Mouse (Mus musculus) bone marrow, adult 2 months (tissue): ENCODE data around the gene Teddm1a. TPM values are rescaled to one million over a fixed set of nuclear protein-coding genes. Genes with fewer than 3 reads are reported as not detected.

Source experiments
- H3K27ac ChIP-seq: fragments of 200-500 bp; 2 replicates; pipeline ENCODE4 v1.5.1; 2012; ENCODE audit warnings: low read depth, mild to moderate bottlenecking, control low read depth, inconsistent platforms, low read length; ENCODE audit not compliant: control insufficient read depth, poor library complexity, insufficient read depth
- H3K4me1 ChIP-seq: fragments of 200-500 bp; 2 replicates; pipeline ENCODE4 v1.6.1; 2011; ENCODE audit warnings: low read length; ENCODE audit not compliant: control insufficient read depth, insufficient read depth
- H3K4me3 ChIP-seq: fragments of 200-500 bp; replicated peaks from 2 replicates; pipeline ENCODE3; 2011; ENCODE audit warnings: mild to moderate bottlenecking, low read depth, low read length, control low read depth; ENCODE audit not compliant: control insufficient read depth
- CTCF ChIP-seq: fragments of 200-500 bp; IDR thresholded peaks from 2 replicates; pipeline ENCODE4 v1.5.1; 2011; ENCODE audit warnings: low read length, control low read depth; ENCODE audit not compliant: control insufficient read depth, insufficient read depth
- POLR2A ChIP-seq: fragments of 200-500 bp; IDR thresholded peaks from 2 replicates; pipeline ENCODE4 v1.6.1; 2011; ENCODE audit warnings: low read depth, mild to moderate bottlenecking, control low read depth, low read length, borderline replicate concordance; ENCODE audit not compliant: control insufficient read depth
- WGBS: fragments of 180-500 bp; shearing (Covaris S2); methylation state at CpG from one replicate; pipeline ENCODE4 v1.1.7; 2018; 5-methylcytosine and 5-hydroxymethylcytosine counted together
- polyA plus RNA-seq: library from polyadenylated mRNA; stranded (reverse); fragments of >200 nt; gene quantifications from 2 replicates; pipeline ENCODE4 v1.2.4, GENCODE M21; 2011; ENCODE audit warnings: low replicate concordance; ENCODE audit not compliant: missing spikeins, insufficient read depth, insufficient read length

The Teddm1a gene
- polyA plus RNA-seq, 1 experiment = not detected

GRCm38 (mm10) chr1:153900381-153900780 is 8.8 kb downstream of the Teddm1a start:
- under 1% methylated on average over 36 of the region's 36 CpGs for WGBS
- TF ChIP-seq CTCF (no peak), POLR2A (no peak)
- H3K4me3 ChIP-seq = peak overlapping the region; percentile 97
- peak overlapping the region; percentile 97 for H3K27ac ChIP-seq
- H3K4me1 ChIP-seq = no peaks in the 10 kb centered on the region

GRCm38 (mm10) chr1:153900860-153901730 is 9.6 kb downstream of the Teddm1a start:
- WGBS = 2% methylated on average over 25 of the region's 25 CpGs
- TF ChIP-seq POLR2A (no peak), CTCF (no peak)
- H3K27ac ChIP-seq = peak overlapping the region; percentile 97
- H3K4me3 ChIP-seq = peak overlapping the region; percentile 97
- H3K4me1 ChIP-seq = no peaks in the 10 kb centered on the region

DNA sequence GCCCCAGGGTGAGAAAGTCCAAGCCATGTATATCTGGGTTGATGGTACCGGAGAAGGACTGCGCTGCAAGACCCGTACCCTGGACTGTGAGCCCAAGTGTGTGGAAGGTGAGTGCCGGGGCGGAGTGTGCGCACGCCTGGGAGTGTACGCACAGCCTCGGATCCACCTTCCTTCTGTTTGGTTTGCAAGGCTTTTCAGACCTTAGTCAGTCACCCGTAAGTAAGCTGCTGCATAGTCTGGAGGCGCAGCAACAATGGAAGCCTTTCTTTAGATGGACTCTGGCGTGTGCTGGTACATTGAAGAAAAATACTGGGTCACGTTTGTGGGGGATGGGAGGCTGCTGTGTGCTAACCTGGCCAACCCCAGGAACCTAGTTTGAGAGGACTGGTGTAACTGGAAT is 11.5 kb downstream of the Teddm1a start:
- Histone ChIP-seq H3K4me3 (no peak overlapping the region), H3K4me1 (no peaks in the 10 kb centered on the region), H3K27ac (no peak overlapping the region)
- TF ChIP-seq POLR2A (no peak), CTCF (no peak)
- WGBS = 94% methylated on average over 13 of the region's 13 CpGs

- TF ChIP-seq POLR2A (no peak), CTCF (no peak)
- no peak overlapping the region for H3K27ac ChIP-seq
- no peaks in the 10 kb centered on the region for H3K4me1 ChIP-seq
- H3K4me3 ChIP-seq = no peak overlapping the region
- 94% methylated on average over 14 of the region's 14 CpGs for WGBS
Measured at GRCm38 (mm10) chr1:153904236-153904635, 12.7 kb downstream of the Teddm1a start.

DNA sequence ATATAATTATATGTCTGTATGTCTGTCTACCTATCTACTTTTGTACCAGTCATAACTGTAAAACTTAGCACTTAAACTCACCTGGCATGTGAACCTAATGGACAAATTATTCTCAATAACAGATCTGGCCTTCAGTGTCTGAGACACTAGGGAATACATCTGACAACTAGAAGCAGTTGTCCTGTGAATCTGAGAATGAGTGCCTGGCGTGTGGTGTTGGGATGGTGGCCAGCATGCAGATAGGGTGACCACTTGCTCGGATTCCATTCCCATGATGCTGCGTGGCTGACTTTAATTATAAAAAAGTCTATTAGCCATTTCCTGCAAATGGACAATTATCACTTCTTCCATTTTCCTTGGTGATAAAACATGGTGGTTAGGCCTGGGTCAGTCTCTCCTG is 14.3 kb downstream of the Teddm1a start:
- Histone ChIP-seq H3K27ac (no peak overlapping the region), H3K4me1 (peaks cover 2% of the 10 kb centered on the region; the same call in 1 of the 2 replicates), H3K4me3 (no peak overlapping the region)
- TF ChIP-seq CTCF = no peak
- no peak for TF ChIP-seq POLR2A
- WGBS = 94% methylated on average over 3 of the region's 3 CpGs

GRCm38 (mm10) chr1:153908208-153908607 is 16.7 kb downstream of the Teddm1a start:
- Histone ChIP-seq H3K4me1 (peaks cover 2% of the 10 kb centered on the region; the same call in 1 of the 2 replicates), H3K27ac (no peak overlapping the region), H3K4me3 (no peak overlapping the region)
- WGBS = 48% methylated on average over 6 of the region's 6 CpGs
- TF ChIP-seq POLR2A (no peak), CTCF (no peak)

- no peak overlapping the region for H3K27ac ChIP-seq
- 70% methylated on average over 4 of the region's 4 CpGs for WGBS
- no peak overlapping the region for H3K4me3 ChIP-seq
- H3K4me1 ChIP-seq = peaks cover 2% of the 10 kb centered on the region
- TF ChIP-seq CTCF = no peak
- TF ChIP-seq POLR2A = no peak
Measured at GRCm38 (mm10) chr1:153908741-153909140, 17.2 kb downstream of the Teddm1a start.

DNA sequence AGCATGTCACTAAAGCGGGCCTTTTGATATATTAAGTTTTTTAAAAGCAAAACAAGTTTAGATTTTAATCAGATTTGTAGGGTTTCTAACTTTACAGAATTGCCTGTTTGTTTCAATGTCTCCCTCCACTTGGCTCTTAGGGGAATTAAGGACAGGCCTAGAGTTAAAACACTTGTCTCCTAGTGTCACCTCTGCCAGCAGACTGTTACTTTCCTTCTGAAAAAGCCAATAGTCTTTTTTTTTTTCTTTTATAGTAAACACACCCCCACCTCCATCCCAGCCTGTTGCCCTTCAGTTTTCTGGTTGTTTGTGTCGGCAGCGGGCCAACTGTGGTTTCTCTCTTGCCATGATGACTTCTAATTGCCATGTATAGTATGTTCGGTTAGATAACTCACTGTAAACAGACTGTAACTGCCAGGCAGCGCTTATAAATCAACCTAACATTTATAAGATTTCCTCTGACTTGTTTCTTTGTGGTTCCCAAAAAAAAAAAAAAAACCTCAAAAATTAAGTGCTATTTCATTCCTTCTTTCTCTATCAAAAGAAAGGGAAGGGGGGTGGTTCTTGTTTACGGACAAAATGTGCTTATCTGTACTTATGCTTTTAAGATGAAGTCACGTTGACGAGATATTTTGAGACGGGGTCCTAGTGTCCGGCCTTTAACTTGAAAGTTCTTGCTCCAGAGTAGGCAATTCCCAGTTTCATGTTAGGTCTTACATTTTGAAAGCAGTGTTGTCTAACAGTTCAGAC is 17.8 kb downstream of the Teddm1a start:
- Histone ChIP-seq H3K27ac (peak overlapping the region; percentile 30; the same call in 1 of the 2 replicates), H3K4me3 (no peak overlapping the region), H3K4me1 (peaks cover 3% of the 10 kb centered on the region)
- no peak for TF ChIP-seq CTCF
- no peak for TF ChIP-seq POLR2A
- WGBS = 26% methylated on average over 10 of the region's 10 CpGs

DNA sequence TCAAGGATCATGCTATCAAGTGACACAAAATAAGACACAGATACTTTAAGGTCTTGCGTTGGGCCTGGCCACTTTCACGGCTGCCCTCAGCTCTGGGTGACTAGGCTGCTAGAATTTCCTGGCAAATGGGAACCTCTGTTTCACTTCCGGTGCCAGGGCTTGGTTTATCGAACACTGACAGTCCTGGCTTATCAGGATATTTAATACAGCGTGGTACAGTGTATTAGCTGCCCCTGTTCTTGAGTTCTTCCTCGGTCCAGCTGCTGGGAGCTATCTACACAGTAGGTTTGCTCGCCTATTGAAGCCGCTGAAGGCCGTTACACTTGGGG is 18.4 kb downstream of the Teddm1a start:
- Histone ChIP-seq H3K4me1 (peaks cover 3% of the 10 kb centered on the region), H3K4me3 (no peak overlapping the region), H3K27ac (peak overlapping the region; percentile 30; the same call in 1 of the 2 replicates)
- 34% methylated on average over 9 of the region's 9 CpGs for WGBS
- TF ChIP-seq CTCF (no peak), POLR2A (no peak)
